10 mouse cellular contexts compared by ENCODE assay signal in genomic region chr7:34607334-34607970, GRCm38 (mm10). TPM values are rescaled to one million over a fixed set of nuclear protein-coding genes. Genes with fewer than 3 reads are reported as not detected.
DNase-seq lines count a peak whose midpoint lies in the region; ATAC-seq and TF ChIP-seq lines count a peak whose summit lies in the region.
"Had no signal": no experiment of that assay in that cellular context is flagged by ENCODE, and none has a peak within 500 bp of the region (broad histone marks: within the 10 kb centered on the region; RNA-seq: fewer than 3 reads in every experiment).

No protein-coding gene starts in this region.

- TF ChIP-seq CTCF in gastrocnemius, adult 2 months (IDR thresholded peaks at IDR 0.05): no peak

- H3K9me3 ChIP-seq in embryonic facial prominence, embryonic 12.5 days: no peaks in the 10 kb centered on the region
- no peaks in the 10 kb centered on the region for H3K9me3 ChIP-seq in hindbrain, embryonic 13.5 days
- no peaks in the 10 kb centered on the region for H3K9me3 ChIP-seq in midbrain, embryonic 15.5 days

- 65% methylated on average over 5 of the region's 5 CpGs for WGBS in embryonic facial prominence, embryonic 12.5 days
- WGBS in hindbrain, embryonic 13.5 days: 72% methylated on average over 5 of the region's 5 CpGs
- WGBS in midbrain, embryonic 15.5 days: 73% methylated on average over 5 of the region's 5 CpGs

- no peaks in the 10 kb centered on the region for H3K27me3 ChIP-seq in embryonic facial prominence, embryonic 12.5 days
- H3K27me3 ChIP-seq in hindbrain, embryonic 13.5 days: no peaks in the 10 kb centered on the region
- no peaks in the 10 kb centered on the region for H3K27me3 ChIP-seq in midbrain, embryonic 15.5 days (replicated peaks)

- DNase-seq in gastrocnemius, adult 2 months: peak; percentile 15
- DNase-seq in gastrocnemius, postnatal 4 days (ENCODE audit: low spot score in 2 of 2): no peak
- no peak for DNase-seq in frontal cortex, postnatal 10 days (ENCODE audit: low spot score in 2 of 2)
- DNase-seq in heart, postnatal 14 days: no peak
- no peak for DNase-seq in gastrocnemius, adult 8-10 months (ENCODE audit: low spot score in 2 of 2)
- DNase-seq: adrenal gland, postnatal 25 days had no signal

- no peak overlapping the region for H3K4me2 ChIP-seq in embryonic facial prominence, embryonic 12.5 days (replicated peaks)
- no peak overlapping the region for H3K4me2 ChIP-seq in hindbrain, embryonic 13.5 days
- no peak overlapping the region for H3K4me2 ChIP-seq in midbrain, embryonic 15.5 days

- peaks cover 43% of the 10 kb centered on the region for H3K4me1 ChIP-seq in embryonic facial prominence, embryonic 12.5 days
- H3K4me1 ChIP-seq in hindbrain, embryonic 13.5 days (replicated peaks): peaks cover 34% of the 10 kb centered on the region
- peaks cover 21% of the 10 kb centered on the region for H3K4me1 ChIP-seq in midbrain, embryonic 15.5 days

- H3K36me3 ChIP-seq in embryonic facial prominence, embryonic 12.5 days: no peaks in the 10 kb centered on the region
- H3K36me3 ChIP-seq in hindbrain, embryonic 13.5 days: no peaks in the 10 kb centered on the region
- H3K36me3 ChIP-seq in midbrain, embryonic 15.5 days (replicated peaks): no peaks in the 10 kb centered on the region

- 0 out of 2 replicates have a peak, but pooled peaks have one; percentile 48 for ATAC-seq in embryonic facial prominence, embryonic 12.5 days (ENCODE audit: insufficient number of reproducible peaks, insufficient read depth, low FRiP score, low TSS enrichment)
- no peak for ATAC-seq in hindbrain, embryonic 13.5 days (ENCODE audit: low FRiP score)
- ATAC-seq in midbrain, embryonic 15.5 days (replicated peaks): peak; percentile 24; the same call in 1 of the 2 replicates

- H3K9ac ChIP-seq in embryonic facial prominence, embryonic 12.5 days: no peak overlapping the region
- H3K9ac ChIP-seq in hindbrain, embryonic 13.5 days: no peak overlapping the region
- H3K9ac ChIP-seq in midbrain, embryonic 15.5 days: no peak overlapping the region

- H3K27ac ChIP-seq in gastrocnemius, adult 2 months: no peak overlapping the region
- peak overlapping the region; percentile 82 for H3K27ac ChIP-seq in embryonic facial prominence, embryonic 12.5 days
- H3K27ac ChIP-seq in hindbrain, embryonic 13.5 days: peak overlapping the region; percentile 87
- peak overlapping the region; percentile 68 for H3K27ac ChIP-seq in midbrain, embryonic 15.5 days
- H3K27ac ChIP-seq: macrophage had no signal

- intact Hi-C loops in gastrocnemius, adult 2 months (cut with DNase I): no loop called here
- intact Hi-C loops in heart, postnatal 14 days (cut with DNase I): no loop called here

- no peak overlapping the region for H3K4me3 ChIP-seq in gastrocnemius, adult 2 months
- no peak overlapping the region for H3K4me3 ChIP-seq in embryonic facial prominence, embryonic 12.5 days
- no peak overlapping the region for H3K4me3 ChIP-seq in hindbrain, embryonic 13.5 days
- H3K4me3 ChIP-seq in midbrain, embryonic 15.5 days: no peak overlapping the region

RNA-seq across cellular contexts. Expression of gene Kctd15, which starts 49.1 kb away (rescaled TPM):
- 10 to 100 TPM; 41.4 to 47.1 TPM for total RNA-seq in gastrocnemius, adult 2 months (2021)
- total RNA-seq in gastrocnemius, postnatal 4 days (2021): 10 to 100 TPM; 26.1 to 26.4 TPM
- polyA plus RNA-seq in embryonic facial prominence, embryonic 12.5 days (2016; fragmentation: Nextera tagmentation; extraction: Ambion mirVana): 54.5 and 61.6 TPM in 2 replicates
- 33.7 and 36.0 TPM in 2 replicates for polyA plus RNA-seq in hindbrain, embryonic 13.5 days (2015; fragmentation: Nextera tagmentation; extraction: Ambion mirVana)
- polyA plus RNA-seq in midbrain, embryonic 15.5 days (2015; fragmentation: Nextera tagmentation; extraction: Ambion mirVana): 29.1 and 31.7 TPM in 2 replicates
- 1 to 10 TPM; 3.3 to 4.0 TPM for total RNA-seq in heart, postnatal 14 days (2021)
- 10 to 100 TPM; 55.6 to 60.8 (median 58.6) TPM for total RNA-seq in gastrocnemius, adult 8-10 months (2022)
- polyA plus RNA-seq: macrophage had no signal

Comparison
In these comparisons a context has a peak if more than half of its experiments do, and no peak if none do; other contexts are left out.
1. RNA of gene Kctd15, which starts 49.1 kb away (total RNA-seq): 55.6 to 60.8 TPM in gastrocnemius, adult 8-10 months, 41.4 to 47.1 TPM in gastrocnemius, adult 2 months and 26.1 to 26.4 TPM in gastrocnemius, postnatal 4 days; 3.3 to 4.0 TPM in heart, postnatal 14 days; every median in the first group is over 4 times any median in the second.